Mouse (Mus musculus) urinary bladder, postnatal 4 days (tissue): ENCODE data around the gene Rpl23.

Experiments
- DNase-seq, 2 experiments: peaks; one replicate each; pipeline ENCODE4 v3.0.0; 2021 to 2022; ENCODE audit warnings: low spot score in 2 of 2

Rpl23 gene

GRCm38 (mm10) chr11:97781832-97782563, at the start of gene Rpl23:
Rpl23 (minus strand) TSS chr11:97782437.
- peak; percentile 98 to 100 for DNase-seq

- DNase-seq: no peak
These were observed 49.8 kb upstream of the Rpl23 start for GRCm38 (mm10) chr11:97832001-97832400.

- no peak for DNase-seq
These were observed 48.3 kb upstream of the Rpl23 start for GRCm38 (mm10) chr11:97830501-97830900.

- DNase-seq: no peak
These were observed 47.8 kb upstream of the Rpl23 start for GRCm38 (mm10) chr11:97829913-97830476.

- DNase-seq: no peak
These were observed 47.1 kb upstream of the Rpl23 start for GRCm38 (mm10) chr11:97829365-97829764.

GRCm38 (mm10) chr11:97827654-97828053, 45.4 kb upstream of the Rpl23 start:
- DNase-seq: no peak

- no peak for DNase-seq
These were observed 44.2 kb upstream of the Rpl23 start for GRCm38 (mm10) chr11:97826414-97826813.

GRCm38 (mm10) chr11:97825971-97826370, 43.7 kb upstream of the Rpl23 start:
- DNase-seq: no peak

- DNase-seq: no peak
These were observed 43.1 kb upstream of the Rpl23 start for GRCm38 (mm10) chr11:97825295-97825694.

GRCm38 (mm10) chr11:97824895-97825294, 42.7 kb upstream of the Rpl23 start:
- no peak for DNase-seq

GRCm38 (mm10) chr11:97824168-97824567, 41.9 kb upstream of the Rpl23 start:
- no peak for DNase-seq

- DNase-seq: no peak
These were observed 40.8 kb upstream of the Rpl23 start for GRCm38 (mm10) chr11:97822840-97823603.

- DNase-seq: no peak
These were observed 39.3 kb upstream of the Rpl23 start for GRCm38 (mm10) chr11:97821401-97822064.

- no peak for DNase-seq
These were observed 38.6 kb upstream of the Rpl23 start for GRCm38 (mm10) chr11:97820840-97821239.

GRCm38 (mm10) chr11:97819923-97820322, 37.7 kb upstream of the Rpl23 start:
- DNase-seq: no peak

GRCm38 (mm10) chr11:97819102-97819501, 36.9 kb upstream of the Rpl23 start:
- no peak for DNase-seq

- no peak for DNase-seq
These were observed 36.3 kb upstream of the Rpl23 start for GRCm38 (mm10) chr11:97818571-97818970.

GRCm38 (mm10) chr11:97818003-97818402, 35.8 kb upstream of the Rpl23 start:
- DNase-seq: no peak

- no peak for DNase-seq
These were observed 35.1 kb upstream of the Rpl23 start for GRCm38 (mm10) chr11:97817379-97817778.

- DNase-seq: no peak
These were observed 34.7 kb upstream of the Rpl23 start for GRCm38 (mm10) chr11:97816916-97817315.

- no peak for DNase-seq
These were observed 33.9 kb upstream of the Rpl23 start for GRCm38 (mm10) chr11:97816176-97816575.

GRCm38 (mm10) chr11:97815736-97816135, 33.5 kb upstream of the Rpl23 start:
- DNase-seq: no peak
